Mouse (Mus musculus): ENCODE results near the gene Cox8b. TPM values are rescaled to one million over a fixed set of nuclear protein-coding genes. Genes with fewer than 3 reads are reported as not detected.

Gene Cox8b
- 1 to 10 TPM in 1 of 2 experiments, not detected in 1; 2.0 TPM for total RNA-seq (2021)
- long read RNA-seq, experiment 1 = 0 reads
- long read RNA-seq, experiment 2 = 0 reads

DNA sequence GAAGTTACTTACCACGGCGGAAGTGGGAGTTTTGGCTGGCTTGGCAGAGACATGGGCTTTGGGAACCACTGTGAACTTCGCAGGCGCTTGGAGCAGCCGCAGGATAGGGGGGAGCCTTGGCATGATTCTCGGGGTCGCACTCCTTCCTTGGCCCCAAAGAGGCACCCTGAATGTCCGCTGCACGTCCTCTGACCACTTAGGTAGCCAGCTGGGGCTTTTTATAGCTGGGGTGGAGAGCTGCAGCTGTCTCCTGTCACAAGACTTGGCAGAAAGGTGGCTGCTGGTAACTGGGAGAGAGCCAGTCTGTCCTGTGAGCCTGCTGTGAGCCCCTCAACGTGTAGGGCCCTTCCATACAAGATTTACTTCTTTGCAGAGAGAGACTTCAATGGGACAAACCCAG is at the start of gene Cox8b:
Gene Cox8b, minus strand, starts transcription at position 227 of the 400 bp plus-strand sequence.
- DNase-seq (ENCODE audit: extremely low spot score in 1 of 2, low spot score in 2 of 2) = no peak
- Histone ChIP-seq H3K27ac (no peak within 1 kb of the TSS), H3K4me3 (no peak within 1 kb of the TSS)
- no peak for TF ChIP-seq CTCF (IDR thresholded peaks at IDR 0.05)
- intact Hi-C loops (cut with DNase I) = loop anchor here (5.0 kb wide), 1 partner anchor 823 kb away; no protein-coding TSS in a partner anchor

DNA sequence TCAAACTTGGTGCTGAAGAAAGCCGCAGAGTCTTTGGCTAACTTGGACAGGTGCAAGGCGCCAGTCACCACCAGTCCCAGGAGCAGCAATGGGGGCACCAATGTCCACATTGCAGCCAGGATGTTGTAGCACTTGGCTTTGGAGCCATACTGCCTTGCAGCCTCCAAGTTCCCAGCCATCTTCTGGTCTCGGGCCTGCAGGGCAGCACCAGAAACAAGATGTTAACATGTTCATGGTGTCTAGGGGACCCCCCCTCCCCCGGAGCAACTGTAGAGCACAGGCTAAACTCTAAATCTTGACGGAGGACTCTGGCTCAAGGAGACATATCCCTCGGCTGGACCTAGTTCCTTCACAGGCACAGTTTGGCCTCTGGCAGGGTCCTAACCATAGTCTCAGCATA is 49.0 kb upstream of the Cox8b start:
- intact Hi-C loops (cut with DNase I) = no loop called here
- no peak for DNase-seq (ENCODE audit: extremely low spot score in 1 of 2, low spot score in 2 of 2)
- no peak for TF ChIP-seq CTCF (IDR thresholded peaks at IDR 0.05)
- H3K4me3 ChIP-seq = no peak overlapping the region
- no peak overlapping the region for H3K27ac ChIP-seq

DNA sequence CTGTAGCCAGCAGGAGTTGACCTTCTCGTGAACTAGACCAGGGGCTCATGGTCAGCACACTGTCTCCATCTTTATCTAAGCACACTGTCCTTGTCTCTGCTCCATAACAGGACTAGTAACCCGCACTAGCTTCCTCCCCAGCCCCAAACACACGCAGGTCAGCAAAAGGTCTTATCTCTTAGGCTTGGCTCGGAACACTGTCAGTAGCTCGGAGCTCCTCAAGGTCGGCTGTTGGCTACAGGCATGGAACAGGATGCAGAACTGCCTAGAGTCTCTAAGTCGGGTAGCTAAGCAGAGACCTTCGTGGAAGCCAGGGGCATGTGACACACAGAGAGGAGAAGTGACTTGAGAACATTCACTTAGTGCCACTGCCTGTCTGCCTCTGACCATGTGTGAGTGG is 47.9 kb upstream of the Cox8b start:
- H3K4me3 ChIP-seq = no peak overlapping the region
- DNase-seq (ENCODE audit: extremely low spot score in 1 of 2, low spot score in 2 of 2) = no peak
- intact Hi-C loops (cut with DNase I) = no loop called here
- H3K27ac ChIP-seq = no peak overlapping the region
- TF ChIP-seq CTCF (IDR thresholded peaks at IDR 0.05) = no peak

DNA sequence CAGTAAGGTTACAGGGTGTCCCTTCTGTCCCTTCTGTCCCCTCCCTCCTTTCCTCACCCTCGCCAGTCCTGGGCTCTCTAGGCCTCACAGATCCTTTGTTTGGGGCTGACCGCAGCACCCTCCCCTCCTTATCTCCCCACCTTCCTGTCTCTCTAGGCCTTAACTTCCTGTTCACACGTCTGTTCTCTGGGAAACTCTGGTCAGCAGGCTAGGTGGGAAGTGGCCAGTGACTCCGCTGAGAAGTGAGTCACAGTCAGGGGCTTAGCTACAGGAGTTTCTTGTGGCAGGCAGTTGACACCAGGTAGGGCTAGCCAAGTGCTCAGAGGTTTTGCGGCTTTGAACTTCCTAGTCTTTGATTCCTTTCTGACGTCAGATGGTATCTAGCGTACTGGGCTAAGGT is 46.7 kb upstream of the Cox8b start:
- TF ChIP-seq CTCF (IDR thresholded peaks at IDR 0.05) = no peak
- DNase-seq (ENCODE audit: extremely low spot score in 1 of 2, low spot score in 2 of 2) = no peak
- Histone ChIP-seq H3K4me3 (no peak overlapping the region), H3K27ac (no peak overlapping the region)
- intact Hi-C loops (cut with DNase I) = no loop called here

DNA sequence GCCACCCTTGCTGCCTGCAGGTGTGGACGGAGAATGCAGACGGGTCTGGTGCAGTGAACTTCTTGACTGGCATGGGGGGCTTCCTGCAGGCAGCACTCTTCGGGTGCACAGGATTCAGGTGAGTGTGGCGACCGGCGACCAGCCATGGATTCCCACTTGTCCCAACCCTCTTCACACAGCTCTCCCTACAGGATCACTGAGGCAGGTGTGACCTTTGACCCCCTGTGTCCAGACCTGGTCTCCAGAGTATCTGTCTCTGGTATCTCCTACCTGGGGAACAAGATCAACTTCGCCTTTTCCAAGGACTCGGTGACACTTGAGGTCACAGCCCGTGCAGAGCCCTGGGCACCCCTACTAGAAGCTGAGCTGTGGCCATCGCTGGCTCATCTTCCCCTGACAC is 46.1 kb upstream of the Cox8b start:
- no peak overlapping the region for H3K27ac ChIP-seq
- DNase-seq (ENCODE audit: extremely low spot score in 1 of 2, low spot score in 2 of 2) = no peak
- no peak overlapping the region for H3K4me3 ChIP-seq
- intact Hi-C loops (cut with DNase I) = no loop called here
- TF ChIP-seq CTCF (IDR thresholded peaks at IDR 0.05) = no peak

DNA sequence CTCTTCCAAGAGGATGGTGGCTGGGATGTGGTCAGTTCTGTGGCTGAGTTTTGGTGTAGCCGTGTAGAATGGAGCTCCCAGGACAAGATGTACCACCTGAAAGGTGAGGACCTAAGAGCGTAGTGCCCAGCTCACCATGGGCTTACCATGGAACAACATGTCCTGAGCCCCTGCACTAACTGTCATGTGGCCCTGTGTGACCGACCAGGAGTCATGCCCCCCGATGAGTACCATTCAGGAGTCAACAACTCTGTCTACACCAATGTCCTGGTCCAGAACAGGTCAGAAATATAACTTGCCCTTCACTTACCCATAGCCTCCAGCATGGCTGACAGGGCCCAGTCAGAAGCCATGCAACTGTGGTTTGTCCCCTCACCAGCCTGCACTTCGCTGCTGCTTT is 45.0 kb upstream of the Cox8b start:
- intact Hi-C loops (cut with DNase I) = no loop called here
- TF ChIP-seq CTCF (IDR thresholded peaks at IDR 0.05) = no peak

DNA sequence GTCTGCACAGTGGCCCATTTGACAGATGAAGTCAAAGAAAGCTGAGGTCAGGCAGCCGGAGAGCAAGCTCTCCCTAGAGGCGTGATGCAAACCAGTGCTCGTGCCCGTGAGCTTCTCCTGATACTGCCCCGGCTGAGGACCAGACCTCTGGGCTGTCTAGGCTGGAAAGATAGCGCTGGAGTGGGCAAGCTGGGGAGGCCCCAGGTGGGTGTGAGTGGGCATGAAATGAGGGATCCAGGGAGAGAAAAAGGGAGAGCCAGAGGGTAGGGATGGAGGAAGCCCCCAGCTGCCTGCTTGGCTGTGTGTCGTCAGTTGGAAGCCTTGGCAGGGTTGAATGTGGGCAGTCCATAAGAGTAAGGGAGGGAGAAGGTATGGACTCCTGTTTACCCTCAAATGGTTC is 44.0 kb upstream of the Cox8b start:
- no peak overlapping the region for H3K4me3 ChIP-seq
- no peak for DNase-seq (ENCODE audit: extremely low spot score in 1 of 2, low spot score in 2 of 2)
- intact Hi-C loops (cut with DNase I) = no loop called here
- TF ChIP-seq CTCF (IDR thresholded peaks at IDR 0.05) = no peak
- no peak overlapping the region for H3K27ac ChIP-seq

More for the DNA sequence above, 45.0 kb upstream of the Cox8b start:
- no peak for DNase-seq (ENCODE audit: extremely low spot score in 1 of 2, low spot score in 2 of 2)
- Histone ChIP-seq H3K4me3 (no peak overlapping the region), H3K27ac (no peak overlapping the region)

DNA sequence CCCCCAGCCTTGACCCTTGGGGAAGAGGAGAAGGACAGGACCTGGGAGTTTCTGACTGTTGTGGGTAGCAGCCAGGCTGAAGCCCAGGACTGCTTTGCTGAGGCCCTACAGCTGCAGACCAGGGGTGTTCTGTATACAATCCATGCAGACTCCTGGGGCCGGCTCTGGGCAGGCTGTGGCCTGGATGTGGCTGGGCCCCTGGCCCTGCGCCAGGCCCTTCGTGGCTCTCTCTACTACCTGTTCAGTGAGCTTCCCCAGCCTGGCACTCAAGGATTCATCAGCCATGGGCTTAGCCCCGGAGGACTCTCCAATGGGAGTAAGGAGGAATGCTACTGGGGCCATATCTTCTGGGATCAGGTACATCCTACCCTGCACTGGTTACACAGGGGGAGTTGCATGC is 43.1 kb upstream of the Cox8b start:
- TF ChIP-seq CTCF (IDR thresholded peaks at IDR 0.05) = no peak
- H3K27ac ChIP-seq = no peak overlapping the region
- DNase-seq (ENCODE audit: extremely low spot score in 1 of 2, low spot score in 2 of 2) = no peak
- intact Hi-C loops (cut with DNase I) = no loop called here
- no peak overlapping the region for H3K4me3 ChIP-seq

DNA sequence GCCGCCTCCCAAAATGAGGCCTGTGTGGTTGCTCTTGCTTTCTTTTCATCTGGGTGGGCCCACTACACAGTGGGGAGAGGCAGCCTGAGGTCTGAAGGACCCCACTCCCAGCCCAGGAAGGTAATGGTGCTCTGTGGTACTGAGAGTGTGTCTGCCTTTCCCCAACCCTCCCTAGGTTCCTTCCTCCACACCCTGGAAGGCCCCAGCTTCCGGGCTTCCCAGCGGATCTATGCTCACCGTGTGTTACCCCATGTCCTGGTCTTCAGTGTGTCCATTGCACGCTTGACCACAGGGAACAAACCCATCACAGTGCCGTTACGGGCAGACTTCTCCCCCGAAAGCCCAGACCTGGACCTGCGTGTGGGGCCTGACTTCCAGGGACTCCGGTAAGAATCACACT is 42.6 kb upstream of the Cox8b start:
- no peak for DNase-seq (ENCODE audit: extremely low spot score in 1 of 2, low spot score in 2 of 2)
- H3K27ac ChIP-seq = no peak overlapping the region
- TF ChIP-seq CTCF (IDR thresholded peaks at IDR 0.05) = no peak
- no peak overlapping the region for H3K4me3 ChIP-seq
- intact Hi-C loops (cut with DNase I) = no loop called here

DNA sequence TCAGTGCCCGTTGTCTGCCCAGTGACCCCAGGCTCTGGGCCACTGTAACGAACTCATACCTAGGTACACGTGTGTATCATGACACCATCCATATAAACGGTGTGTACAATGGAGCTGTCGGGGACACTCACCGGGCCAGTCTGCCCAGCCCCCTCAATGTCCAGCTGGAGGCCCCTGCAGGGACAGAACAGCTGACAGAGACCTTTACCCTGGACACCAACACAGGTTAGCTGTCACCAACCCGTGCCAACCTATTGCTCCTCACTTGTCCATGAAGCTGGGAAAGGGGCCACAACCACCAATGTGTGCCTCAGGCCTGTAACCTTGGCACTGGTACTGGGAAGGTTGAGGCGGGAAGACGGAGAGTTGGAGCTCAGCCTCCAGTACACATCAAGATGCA is 42.1 kb upstream of the Cox8b start:
- Histone ChIP-seq H3K27ac (peak overlapping the region; percentile 84), H3K4me3 (peak overlapping the region; percentile 51)
- DNase-seq (ENCODE audit: extremely low spot score in 1 of 2, low spot score in 2 of 2) = no peak
- intact Hi-C loops (cut with DNase I) = no loop called here
- no peak for TF ChIP-seq CTCF (IDR thresholded peaks at IDR 0.05)

DNA sequence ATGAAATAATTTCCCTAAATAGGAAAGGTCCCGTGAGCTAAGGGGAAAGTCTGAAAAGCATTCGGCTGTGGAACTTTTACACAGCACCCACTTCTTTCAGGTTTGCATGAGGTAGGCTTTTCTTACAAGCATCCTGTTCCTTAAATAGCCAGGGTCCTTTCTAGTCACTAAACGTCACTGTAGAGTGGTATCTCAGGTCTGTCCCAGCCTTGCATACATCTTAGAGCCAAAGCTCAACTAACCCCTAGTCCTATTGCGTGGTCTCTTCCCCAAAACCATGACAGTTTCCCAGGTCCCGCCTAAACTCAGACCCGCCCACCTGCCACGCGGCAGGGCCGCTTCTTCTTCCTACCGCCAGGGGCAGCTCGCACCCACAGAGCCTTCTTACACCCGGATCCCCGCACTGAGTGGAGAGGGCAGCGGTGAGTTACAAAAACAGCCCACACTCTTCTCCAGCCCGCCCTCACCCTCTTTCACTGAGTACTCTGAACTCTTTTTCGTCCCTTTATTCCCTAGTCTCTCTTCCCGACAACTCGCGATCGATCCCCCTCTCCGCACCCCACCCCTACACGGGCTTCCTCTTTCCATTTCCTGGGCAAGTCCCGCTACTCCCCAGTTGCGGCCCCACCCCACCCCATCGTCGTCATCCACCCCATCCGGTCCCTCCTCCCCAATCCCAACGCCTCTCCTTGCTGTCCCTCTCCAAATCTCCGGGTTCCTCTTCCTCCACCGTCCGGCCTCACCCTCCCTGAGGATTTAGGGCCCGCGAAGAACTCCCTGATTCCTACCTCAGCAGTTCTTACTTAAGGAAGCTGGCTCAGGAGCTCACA is 41.2 kb upstream of the Cox8b start, which contains the start of gene Pgghg:
Gene Pgghg, plus strand, starts transcription at position 170 of the 830 bp plus-strand sequence.
- peak within 1 kb of the TSS; percentile 84 for H3K27ac ChIP-seq
- intact Hi-C loops (cut with DNase I) = no loop called here
- peak within 1 kb of the TSS; percentile 51 for H3K4me3 ChIP-seq
- DNase-seq (ENCODE audit: extremely low spot score in 1 of 2, low spot score in 2 of 2) = peak; percentile 44 to 52
- peak; percentile 87 for TF ChIP-seq CTCF (IDR thresholded peaks at IDR 0.05)

DNA sequence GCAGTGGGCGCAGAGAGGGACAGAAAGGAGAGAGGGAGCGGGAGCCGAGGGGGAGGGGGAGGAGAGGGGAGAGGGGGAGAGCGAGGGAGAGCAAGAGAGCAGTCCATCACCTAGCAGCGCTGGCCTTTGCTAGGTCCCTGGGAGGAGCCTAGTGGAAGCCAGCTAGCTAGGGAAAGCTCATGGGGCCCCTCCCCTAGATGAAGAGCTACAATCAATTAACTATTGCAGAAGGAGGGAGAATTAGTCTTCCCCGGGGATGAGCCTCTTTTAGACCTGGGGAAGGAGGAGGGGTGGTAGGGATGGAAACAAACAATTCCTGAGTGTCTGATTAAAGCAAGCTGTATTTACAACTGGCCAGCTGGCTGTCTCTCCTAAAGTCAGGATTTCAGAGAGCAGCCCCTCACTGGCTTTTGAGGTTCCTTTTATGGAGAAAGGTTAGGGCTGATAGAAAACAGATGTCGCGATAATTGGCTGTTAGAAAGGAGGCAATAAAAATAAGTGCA is 39.5 kb upstream of the Cox8b start:
- intact Hi-C loops (cut with DNase I) = no loop called here
- Histone ChIP-seq H3K27ac (no peak overlapping the region), H3K4me3 (no peak overlapping the region)
- no peak for DNase-seq (ENCODE audit: extremely low spot score in 1 of 2, low spot score in 2 of 2)
- TF ChIP-seq CTCF (IDR thresholded peaks at IDR 0.05) = no peak

DNA sequence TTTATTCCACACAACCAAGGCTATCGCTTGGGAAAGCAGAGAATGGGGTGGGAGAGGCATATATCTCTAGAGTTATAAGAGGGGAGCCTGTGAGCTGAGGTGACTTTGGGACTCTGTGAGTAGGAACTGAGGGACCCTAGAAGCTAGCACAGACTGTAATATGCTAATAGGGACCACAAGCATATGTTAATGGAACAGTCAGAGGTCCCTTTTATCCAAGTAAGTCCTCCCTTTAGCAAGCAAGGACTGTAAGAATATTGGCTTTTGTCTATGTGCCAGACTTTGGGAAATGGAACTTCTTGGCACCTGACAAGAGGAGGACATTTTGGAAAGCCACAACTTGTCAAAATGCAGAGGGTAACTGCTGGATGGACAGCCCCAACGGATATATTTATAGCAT is 38.6 kb upstream of the Cox8b start:
- no peak for TF ChIP-seq CTCF (IDR thresholded peaks at IDR 0.05)
- Histone ChIP-seq H3K4me3 (no peak overlapping the region), H3K27ac (no peak overlapping the region)
- no peak for DNase-seq (ENCODE audit: extremely low spot score in 1 of 2, low spot score in 2 of 2)
- intact Hi-C loops (cut with DNase I) = no loop called here
